Mouse (Mus musculus) NIH3T3 (cell line): ENCODE data around the gene Gm10409.
"Not testable (repeated sequence)": the region's sequence is repeated elsewhere in the genome, so short reads cannot be mapped to it uniquely, and the experiment has no call there.

ENCODE experiments used
- DNase-seq: peaks from one replicate; pipeline ENCODE4 v3.0.0-alpha.2; 2012; ENCODE audit warnings: low read depth

Gene Gm10409

GRCm38 (mm10) chr14:3412314-3412713, at the start of gene Gm10409:
Gene Gm10409 (plus strand): TSS chr14:3412614.
- not testable (repeated sequence) for DNase-seq

GRCm38 (mm10) chr14:3394793-3395192, 17.6 kb upstream of the Gm10409 start, which contains the start of gene Gm10413:
Gene Gm10413 (plus strand): TSS chr14:3395093.
- not testable (repeated sequence) for DNase-seq

- not testable (repeated sequence) for DNase-seq
Observed at GRCm38 (mm10) chr14:3427803-3428202, 15.4 kb downstream of the Gm10409 start, which contains the start of gene Gm3005. Gene Gm3005 (plus strand): TSS chr14:3428103.

- DNase-seq, result not testable (repeated sequence)
Observed at GRCm38 (mm10) chr14:3449079-3449478, 36.7 kb downstream of the Gm10409 start, which contains the start of gene Gm10408. Gene Gm10408 (plus strand): TSS chr14:3449379.
